Mouse (Mus musculus): Measurements from ENCODE around the gene Gab2. TPM values are rescaled to one million over a fixed set of nuclear protein-coding genes. Genes with fewer than 3 reads are reported as not detected.

Gene Gab2
- total RNA-seq, 1 experiment: 1.1 TPM

GRCm38 (mm10) chr7:97298279-97298678 lies 216.9 kb downstream of the Gab2 start:
- H3K36me3 ChIP-seq (ENCODE audit: control insufficient read depth, insufficient read depth, low read length, poor library complexity, severe bottlenecking): no peaks in the 10 kb centered on the region
- H3K27ac ChIP-seq (ENCODE audit: insufficient read depth, low read depth, low read length, poor library complexity, severe bottlenecking): no peak overlapping the region
- no peak overlapping the region for H3K4me3 ChIP-seq (ENCODE audit: insufficient read depth in 1 of 2, low read depth in 1 of 2, low read length in 2 of 2, poor library complexity in 1 of 2, severe bottlenecking in 1 of 2)
- in situ Hi-C loops (cut with MboI; ENCODE audit: low sequenced_read_pairs in 2 of 2, unreplicated experiment in 2 of 2): no loop called here
- H3K9ac ChIP-seq (ENCODE audit: insufficient read depth, low read depth, low read length, poor library complexity, severe bottlenecking): no peak overlapping the region
- no peak for TF ChIP-seq CHD2 (IDR thresholded peaks at IDR 0.05; ENCODE audit: low read depth, low read length)
- no peak for TF ChIP-seq ZC3H11A (IDR thresholded peaks at IDR 0.05; ENCODE audit: borderline replicate concordance, low read depth, low read length)
- TF ChIP-seq MAFK (IDR thresholded peaks at IDR 0.05; ENCODE audit: insufficient read depth, low read depth, low read length): no peak
- no peak for TF ChIP-seq ZNF384 (IDR thresholded peaks at IDR 0.05; ENCODE audit: low read depth, low read length)
- TF ChIP-seq HCFC1 (IDR thresholded peaks at IDR 0.05; ENCODE audit: borderline replicate concordance, insufficient read depth, low read length): no peak
- no peak for DNase-seq (ENCODE audit: low read depth, low spot score)
- H3K9me3 ChIP-seq (ENCODE audit: control insufficient read depth, insufficient read depth, low read depth, low read length): no peaks in the 10 kb centered on the region
- H3K4me1 ChIP-seq (ENCODE audit: control insufficient read depth in 2 of 2, insufficient read depth in 2 of 2, low read length in 2 of 2, poor library complexity in 1 of 2): no peaks in the 10 kb centered on the region

GRCm38 (mm10) chr7:97298943-97299342 lies 217.6 kb downstream of the Gab2 start:
- in situ Hi-C loops (cut with MboI; ENCODE audit: low sequenced_read_pairs in 2 of 2, unreplicated experiment in 2 of 2): no loop called here
- H3K4me3 ChIP-seq (ENCODE audit: insufficient read depth in 1 of 2, low read depth in 1 of 2, low read length in 2 of 2, poor library complexity in 1 of 2, severe bottlenecking in 1 of 2): no peak overlapping the region
- TF ChIP-seq HCFC1 (IDR thresholded peaks at IDR 0.05; ENCODE audit: borderline replicate concordance, insufficient read depth, low read length): no peak
- no peak for TF ChIP-seq ZNF384 (IDR thresholded peaks at IDR 0.05; ENCODE audit: low read depth, low read length)
- no peak for TF ChIP-seq ZC3H11A (IDR thresholded peaks at IDR 0.05; ENCODE audit: borderline replicate concordance, low read depth, low read length)
- no peak for TF ChIP-seq MAFK (IDR thresholded peaks at IDR 0.05; ENCODE audit: insufficient read depth, low read depth, low read length)
- TF ChIP-seq CHD2 (IDR thresholded peaks at IDR 0.05; ENCODE audit: low read depth, low read length): no peak
- H3K27ac ChIP-seq (ENCODE audit: insufficient read depth, low read depth, low read length, poor library complexity, severe bottlenecking): no peak overlapping the region
- H3K9me3 ChIP-seq (ENCODE audit: control insufficient read depth, insufficient read depth, low read depth, low read length): no peaks in the 10 kb centered on the region
- H3K4me1 ChIP-seq (ENCODE audit: control insufficient read depth in 2 of 2, insufficient read depth in 2 of 2, low read length in 2 of 2, poor library complexity in 1 of 2): no peaks in the 10 kb centered on the region
- no peak overlapping the region for H3K9ac ChIP-seq (ENCODE audit: insufficient read depth, low read depth, low read length, poor library complexity, severe bottlenecking)
- no peak for DNase-seq (ENCODE audit: low read depth, low spot score)
- H3K36me3 ChIP-seq (ENCODE audit: control insufficient read depth, insufficient read depth, low read length, poor library complexity, severe bottlenecking): no peaks in the 10 kb centered on the region

DNA sequence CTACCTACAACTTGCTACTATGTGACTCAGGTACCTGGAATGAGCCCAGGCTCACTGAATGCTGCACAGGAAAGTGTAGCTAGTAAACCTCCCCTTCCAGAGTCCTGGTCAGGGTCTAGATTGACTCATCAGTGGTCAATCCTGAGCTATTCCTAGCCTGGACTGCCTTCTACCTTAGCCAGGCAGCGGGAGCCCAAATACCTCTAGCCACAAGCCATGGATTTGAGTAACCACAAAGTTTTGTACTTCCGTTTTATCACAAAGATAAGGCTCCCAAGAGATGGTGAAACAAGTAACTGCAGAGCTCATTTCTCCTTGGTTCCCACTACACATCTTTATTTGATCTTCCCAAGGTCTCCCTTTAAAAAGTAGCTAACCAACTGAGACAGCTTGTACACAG lies 219.5 kb downstream of the Gab2 start:
- no peak overlapping the region for H3K27ac ChIP-seq (ENCODE audit: insufficient read depth, low read depth, low read length, poor library complexity, severe bottlenecking)
- no peak overlapping the region for H3K4me3 ChIP-seq (ENCODE audit: insufficient read depth in 1 of 2, low read depth in 1 of 2, low read length in 2 of 2, poor library complexity in 1 of 2, severe bottlenecking in 1 of 2)
- in situ Hi-C loops (cut with MboI; ENCODE audit: low sequenced_read_pairs in 2 of 2, unreplicated experiment in 2 of 2): no loop called here
- no peaks in the 10 kb centered on the region for H3K36me3 ChIP-seq (ENCODE audit: control insufficient read depth, insufficient read depth, low read length, poor library complexity, severe bottlenecking)
- H3K9me3 ChIP-seq (ENCODE audit: control insufficient read depth, insufficient read depth, low read depth, low read length): no peaks in the 10 kb centered on the region
- TF ChIP-seq ZNF384 (IDR thresholded peaks at IDR 0.05; ENCODE audit: low read depth, low read length): no peak
- no peak for TF ChIP-seq CHD2 (IDR thresholded peaks at IDR 0.05; ENCODE audit: low read depth, low read length)
- no peak for TF ChIP-seq MAFK (IDR thresholded peaks at IDR 0.05; ENCODE audit: insufficient read depth, low read depth, low read length)
- TF ChIP-seq HCFC1 (IDR thresholded peaks at IDR 0.05; ENCODE audit: borderline replicate concordance, insufficient read depth, low read length): no peak
- no peak for TF ChIP-seq ZC3H11A (IDR thresholded peaks at IDR 0.05; ENCODE audit: borderline replicate concordance, low read depth, low read length)
- no peak overlapping the region for H3K9ac ChIP-seq (ENCODE audit: insufficient read depth, low read depth, low read length, poor library complexity, severe bottlenecking)
- no peak for DNase-seq (ENCODE audit: low read depth, low spot score)
- H3K4me1 ChIP-seq (ENCODE audit: control insufficient read depth in 2 of 2, insufficient read depth in 2 of 2, low read length in 2 of 2, poor library complexity in 1 of 2): no peaks in the 10 kb centered on the region

- no peaks in the 10 kb centered on the region for H3K36me3 ChIP-seq (ENCODE audit: control insufficient read depth, insufficient read depth, low read length, poor library complexity, severe bottlenecking)
- H3K4me1 ChIP-seq (ENCODE audit: control insufficient read depth in 2 of 2, insufficient read depth in 2 of 2, low read length in 2 of 2, poor library complexity in 1 of 2): no peaks in the 10 kb centered on the region
- no peak for DNase-seq (ENCODE audit: low read depth, low spot score)
- no peaks in the 10 kb centered on the region for H3K9me3 ChIP-seq (ENCODE audit: control insufficient read depth, insufficient read depth, low read depth, low read length)
- TF ChIP-seq ZC3H11A (IDR thresholded peaks at IDR 0.05; ENCODE audit: borderline replicate concordance, low read depth, low read length) (no peak), ZNF384 (IDR thresholded peaks at IDR 0.05; ENCODE audit: low read depth, low read length) (no peak), HCFC1 (IDR thresholded peaks at IDR 0.05; ENCODE audit: borderline replicate concordance, insufficient read depth, low read length) (no peak), CHD2 (IDR thresholded peaks at IDR 0.05; ENCODE audit: low read depth, low read length) (no peak), MAFK (IDR thresholded peaks at IDR 0.05; ENCODE audit: insufficient read depth, low read depth, low read length) (no peak)
- in situ Hi-C loops (cut with MboI; ENCODE audit: low sequenced_read_pairs in 2 of 2, unreplicated experiment in 2 of 2): no loop called here
- no peak overlapping the region for H3K27ac ChIP-seq (ENCODE audit: insufficient read depth, low read depth, low read length, poor library complexity, severe bottlenecking)
- H3K9ac ChIP-seq (ENCODE audit: insufficient read depth, low read depth, low read length, poor library complexity, severe bottlenecking): no peak overlapping the region
- H3K4me3 ChIP-seq (ENCODE audit: insufficient read depth in 1 of 2, low read depth in 1 of 2, low read length in 2 of 2, poor library complexity in 1 of 2, severe bottlenecking in 1 of 2): no peak overlapping the region
Measured at GRCm38 (mm10) chr7:97301321-97301720, 219.9 kb downstream of the Gab2 start.

- no peaks in the 10 kb centered on the region for H3K9me3 ChIP-seq (ENCODE audit: control insufficient read depth, insufficient read depth, low read depth, low read length)
- TF ChIP-seq HCFC1 (IDR thresholded peaks at IDR 0.05; ENCODE audit: borderline replicate concordance, insufficient read depth, low read length): no peak
- no peak for TF ChIP-seq CHD2 (IDR thresholded peaks at IDR 0.05; ENCODE audit: low read depth, low read length)
- TF ChIP-seq ZC3H11A (IDR thresholded peaks at IDR 0.05; ENCODE audit: borderline replicate concordance, low read depth, low read length): no peak
- no peak for TF ChIP-seq ZNF384 (IDR thresholded peaks at IDR 0.05; ENCODE audit: low read depth, low read length)
- no peak for TF ChIP-seq MAFK (IDR thresholded peaks at IDR 0.05; ENCODE audit: insufficient read depth, low read depth, low read length)
- H3K27ac ChIP-seq (ENCODE audit: insufficient read depth, low read depth, low read length, poor library complexity, severe bottlenecking): no peak overlapping the region
- no peaks in the 10 kb centered on the region for H3K4me1 ChIP-seq (ENCODE audit: control insufficient read depth in 2 of 2, insufficient read depth in 2 of 2, low read length in 2 of 2, poor library complexity in 1 of 2)
- in situ Hi-C loops (cut with MboI; ENCODE audit: low sequenced_read_pairs in 2 of 2, unreplicated experiment in 2 of 2): no loop called here
- DNase-seq (ENCODE audit: low read depth, low spot score): no peak
- H3K9ac ChIP-seq (ENCODE audit: insufficient read depth, low read depth, low read length, poor library complexity, severe bottlenecking): no peak overlapping the region
- H3K4me3 ChIP-seq (ENCODE audit: insufficient read depth in 1 of 2, low read depth in 1 of 2, low read length in 2 of 2, poor library complexity in 1 of 2, severe bottlenecking in 1 of 2): no peak overlapping the region
- no peaks in the 10 kb centered on the region for H3K36me3 ChIP-seq (ENCODE audit: control insufficient read depth, insufficient read depth, low read length, poor library complexity, severe bottlenecking)
Measured at GRCm38 (mm10) chr7:97302261-97302660, 220.9 kb downstream of the Gab2 start.

All from ES-E14 (cell line).